Mouse (Mus musculus) ES-Bruce4 (cell line): Measurements from ENCODE around the gene Psrc1. TPM values are rescaled to one million over a fixed set of nuclear protein-coding genes. Genes with fewer than 3 reads are reported as not detected.
A peak's percentile ranks its signal among the peaks of the same experiment; 100 is the strongest.

ENCODE experiments used
- H3K27ac ChIP-seq: 2 replicates; pipeline ENCODE4 v1.5.1; 2012; ENCODE audit warnings: low read length, inconsistent platforms; ENCODE audit not compliant: insufficient read depth
- H3K27me3 ChIP-seq: 2 replicates; pipeline ENCODE4 v1.6.1; 2012; ENCODE audit warnings: mild to moderate bottlenecking, low read length, inconsistent platforms; ENCODE audit not compliant: control insufficient read depth, poor library complexity, insufficient read depth, severe bottlenecking
- H3K36me3 ChIP-seq: 2 replicates; pipeline ENCODE4 v1.6.1; 2012; ENCODE audit warnings: inconsistent platforms, mild to moderate bottlenecking, low read length, moderate library complexity; ENCODE audit not compliant: control insufficient read depth, poor library complexity, insufficient read depth, severe bottlenecking
- H3K4me1 ChIP-seq: one replicate; pipeline ENCODE4 v1.8.1; 2011; ENCODE audit warnings: low read length; ENCODE audit not compliant: control insufficient read depth, insufficient read depth
- H3K4me3 ChIP-seq: 2 replicates; pipeline ENCODE4 v1.5.1; 2011; ENCODE audit warnings: low read depth, mild to moderate bottlenecking, low read length
- H3K9ac ChIP-seq: 2 replicates; pipeline ENCODE4 v1.6.1; 2012; ENCODE audit warnings: low read depth, mild to moderate bottlenecking, inconsistent platforms; ENCODE audit not compliant: poor library complexity, severe bottlenecking
- H3K9me3 ChIP-seq: replicated peaks from 2 replicates; pipeline ENCODE4 v1.6.1; 2012; ENCODE audit warnings: mild to moderate bottlenecking, low read length, inconsistent platforms; ENCODE audit not compliant: control insufficient read depth, poor library complexity, insufficient read depth, severe bottlenecking
- CTCF ChIP-seq: IDR thresholded peaks from one replicate; pipeline ENCODE4 v1.8.1; 2011; ENCODE audit warnings: low read depth, low read length
- EP300 ChIP-seq: IDR thresholded peaks from 2 replicates; pipeline ENCODE4 v1.6.1; 2011; ENCODE audit warnings: low read depth, low read length; ENCODE audit not compliant: insufficient read depth
- POLR2A ChIP-seq: IDR thresholded peaks from one replicate; pipeline ENCODE4 v1.8.1; 2011; ENCODE audit warnings: low read length; ENCODE audit not compliant: insufficient read depth
- polyA plus RNA-seq: library from polyadenylated mRNA; stranded (reverse); fragments of >200 nt; gene quantifications from 2 replicates; pipeline ENCODE4 v1.2.4, GENCODE M21; 2011; ENCODE audit warnings: low read depth; ENCODE audit not compliant: missing spikeins, insufficient read depth, insufficient read length

Gene Psrc1
- polyA plus RNA-seq, 1 experiment: 255 TPM

- Histone ChIP-seq H3K9ac (no peak overlapping the region), H3K4me1 (no peaks in the 10 kb centered on the region), H3K9me3 (no peaks in the 10 kb centered on the region), H3K36me3 (no peaks in the 10 kb centered on the region), H3K4me3 (no peak overlapping the region), H3K27me3 (no peaks in the 10 kb centered on the region), H3K27ac (no peak overlapping the region)
- no peak for TF ChIP-seq EP300
- TF ChIP-seq CTCF: no peak
- no peak for TF ChIP-seq POLR2A
These were observed 28.4 kb upstream of the Psrc1 start for GRCm38 (mm10) chr3:108355245-108355644.

DNA sequence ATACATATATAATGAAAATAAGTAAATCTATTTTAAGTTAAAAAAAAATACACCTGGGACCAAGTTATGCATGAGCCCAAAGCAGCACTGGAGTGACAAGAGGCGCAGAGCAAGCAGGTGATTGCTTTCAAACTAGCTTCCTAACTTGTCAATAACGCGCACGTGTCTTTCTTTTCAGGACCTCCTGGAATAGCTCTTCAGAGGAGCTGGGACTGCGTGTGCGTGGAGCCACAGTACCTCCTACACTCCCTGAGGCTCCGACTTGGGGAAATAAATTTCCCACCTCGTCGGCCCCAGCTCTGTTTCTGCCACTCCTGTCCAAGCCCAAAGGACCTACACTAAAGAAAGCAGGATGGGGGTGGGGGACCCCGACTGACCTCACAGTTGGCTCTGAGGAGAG lies 26.6 kb upstream of the Psrc1 start:
- H3K36me3 ChIP-seq: no peaks in the 10 kb centered on the region
- no peaks in the 10 kb centered on the region for H3K4me1 ChIP-seq

DNA sequence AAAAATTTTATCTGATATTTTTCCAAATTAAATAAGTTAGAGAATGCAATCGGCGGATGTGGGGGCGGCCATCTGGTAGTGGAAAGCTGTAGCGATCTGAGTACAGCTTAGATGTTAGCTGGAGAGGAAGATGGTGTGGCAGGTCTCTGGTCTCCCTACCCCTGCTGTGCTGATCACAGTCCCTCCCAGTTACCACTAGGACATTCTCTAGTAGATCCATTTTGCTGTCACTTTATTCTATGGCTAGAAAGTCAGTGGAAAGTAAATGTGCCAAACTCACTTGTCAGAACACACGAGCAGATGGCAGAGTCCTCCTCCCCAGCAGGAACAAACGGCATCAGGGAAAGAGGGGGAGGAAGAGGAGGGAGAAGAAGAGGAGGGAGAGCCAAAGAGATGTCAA lies 25.2 kb upstream of the Psrc1 start:
- Histone ChIP-seq H3K27me3 (no peaks in the 10 kb centered on the region), H3K4me1 (no peaks in the 10 kb centered on the region), H3K36me3 (no peaks in the 10 kb centered on the region), H3K9ac (no peak overlapping the region), H3K27ac (no peak overlapping the region), H3K4me3 (no peak overlapping the region), H3K9me3 (no peaks in the 10 kb centered on the region)
- no peak for TF ChIP-seq POLR2A
- no peak for TF ChIP-seq CTCF
- no peak for TF ChIP-seq EP300

More for the DNA sequence above, 26.6 kb upstream of the Psrc1 start:
- TF ChIP-seq POLR2A: no peak
- Histone ChIP-seq H3K9me3 (no peaks in the 10 kb centered on the region), H3K27ac (no peak overlapping the region), H3K4me3 (no peak overlapping the region), H3K27me3 (no peaks in the 10 kb centered on the region), H3K9ac (no peak overlapping the region)

DNA sequence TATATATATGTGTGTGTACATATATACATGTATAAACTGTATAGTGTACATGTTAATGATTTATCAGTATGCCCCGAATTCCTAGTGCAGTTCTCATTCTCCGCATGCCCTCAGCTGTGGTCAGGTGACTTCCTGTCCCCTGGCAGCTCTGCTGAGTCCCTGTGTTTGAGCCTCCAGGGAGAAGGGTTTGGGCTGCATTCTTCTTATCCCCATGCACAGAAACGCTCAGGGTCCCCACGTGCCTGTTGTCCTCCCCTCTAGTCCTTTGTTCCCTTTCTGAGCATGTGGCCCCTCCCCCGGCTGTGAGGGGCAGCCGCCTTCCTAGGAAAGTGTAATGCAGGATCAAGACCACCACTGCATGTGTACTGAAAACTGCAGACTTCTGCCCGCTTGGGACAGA lies 22.7 kb upstream of the Psrc1 start:
- Histone ChIP-seq H3K36me3 (no peaks in the 10 kb centered on the region), H3K9ac (no peak overlapping the region), H3K4me3 (no peak overlapping the region), H3K9me3 (no peaks in the 10 kb centered on the region), H3K4me1 (no peaks in the 10 kb centered on the region), H3K27ac (no peak overlapping the region), H3K27me3 (no peaks in the 10 kb centered on the region)
- no peak for TF ChIP-seq POLR2A
- TF ChIP-seq EP300: 0 out of 2 replicates have a peak, but pooled peaks have one; percentile 42

GRCm38 (mm10) chr3:108363626-108364025 lies 20.0 kb upstream of the Psrc1 start:
- Histone ChIP-seq H3K27me3 (no peaks in the 10 kb centered on the region), H3K4me1 (no peaks in the 10 kb centered on the region), H3K9me3 (no peaks in the 10 kb centered on the region), H3K36me3 (no peaks in the 10 kb centered on the region), H3K9ac (no peak overlapping the region), H3K27ac (no peak overlapping the region), H3K4me3 (no peak overlapping the region)
- TF ChIP-seq POLR2A: no peak
- TF ChIP-seq CTCF: no peak
- TF ChIP-seq EP300: no peak

GRCm38 (mm10) chr3:108364270-108364995 lies 19.2 kb upstream of the Psrc1 start, which contains the start of gene Mybphl:
Mybphl (plus strand) TSS chr3:108364911.
- Histone ChIP-seq H3K36me3 (no peaks in the 10 kb centered on the region), H3K4me1 (no peaks in the 10 kb centered on the region), H3K4me3 (no peak within 1 kb of the TSS), H3K9ac (no peak within 1 kb of the TSS), H3K9me3 (no peaks in the 10 kb centered on the region), H3K27ac (no peak within 1 kb of the TSS), H3K27me3 (no peaks in the 10 kb centered on the region)
- TF ChIP-seq POLR2A (no peak), CTCF (no peak), EP300 (no peak)
